Mouse (Mus musculus) liver, embryonic 12.5 days (tissue): ENCODE results near the gene Pgm3. TPM values are rescaled to one million over a fixed set of nuclear protein-coding genes. Genes with fewer than 3 reads are reported as not detected.
"Not testable (repeated sequence)": the region's sequence is repeated elsewhere in the genome, so short reads cannot be mapped to it uniquely, and the experiment has no call there.

Source experiments
- ATAC-seq: fragments of 200-750 bp; cut with Nextera tagmentation; 2 replicates; pipeline ENCODE4 v1.8.0; 2017; ENCODE audit warnings: moderate number of reproducible peaks, mild to moderate bottlenecking, moderate library complexity
- H3K27ac ChIP-seq: fragments of 300-500 bp; sonication (generic); 2 replicates; pipeline ENCODE4 v1.5.1; 2016; ENCODE audit warnings: mild to moderate bottlenecking
- H3K27me3 ChIP-seq: fragments of 300-500 bp; sonication (generic); replicated peaks from 2 replicates; pipeline ENCODE4 v1.6.1; 2016; ENCODE audit warnings: mild to moderate bottlenecking, moderate library complexity
- H3K36me3 ChIP-seq: fragments of 300-500 bp; sonication (generic); 2 replicates; pipeline ENCODE4 v1.6.1; 2016; ENCODE audit warnings: mild to moderate bottlenecking, moderate library complexity
- H3K4me1 ChIP-seq: fragments of 300-500 bp; sonication (generic); 2 replicates; pipeline ENCODE4 v1.6.1; 2016
- H3K4me2 ChIP-seq: fragments of 300-500 bp; sonication (generic); 2 replicates; pipeline ENCODE4 v1.6.1; 2016; ENCODE audit warnings: mild to moderate bottlenecking, moderate library complexity
- H3K4me3 ChIP-seq: fragments of 300-500 bp; sonication (generic); 2 replicates; pipeline ENCODE4 v1.5.1; 2016; ENCODE audit warnings: mild to moderate bottlenecking, moderate library complexity
- H3K9ac ChIP-seq: fragments of 300-500 bp; sonication (generic); 2 replicates; pipeline ENCODE4 v1.6.1; 2016; ENCODE audit warnings: mild to moderate bottlenecking, moderate library complexity
- H3K9me3 ChIP-seq: fragments of 300-500 bp; sonication (generic); replicated peaks from 2 replicates; pipeline ENCODE4 v1.6.1; 2016; ENCODE audit warnings: mild to moderate bottlenecking, moderate library complexity
- WGBS: fragments of 180-500 bp; shearing (Covaris S2); methylation state at CpG from one replicate; pipeline ENCODE4 v1.1.7; 2016; ENCODE audit not compliant: insufficient replicate concordance; 5-methylcytosine and 5-hydroxymethylcytosine counted together
- polyA plus RNA-seq: library from polyadenylated mRNA; unstranded; fragments of >200 nt; fragmentation: Nextera tagmentation; extraction: Ambion mirVana; gene quantifications from 2 replicates; pipeline ENCODE4 v1.2.1, GENCODE M21; 2016

The Pgm3 gene
- polyA plus RNA-seq, result 17.4 and 17.7 TPM in 2 replicates

DNA sequence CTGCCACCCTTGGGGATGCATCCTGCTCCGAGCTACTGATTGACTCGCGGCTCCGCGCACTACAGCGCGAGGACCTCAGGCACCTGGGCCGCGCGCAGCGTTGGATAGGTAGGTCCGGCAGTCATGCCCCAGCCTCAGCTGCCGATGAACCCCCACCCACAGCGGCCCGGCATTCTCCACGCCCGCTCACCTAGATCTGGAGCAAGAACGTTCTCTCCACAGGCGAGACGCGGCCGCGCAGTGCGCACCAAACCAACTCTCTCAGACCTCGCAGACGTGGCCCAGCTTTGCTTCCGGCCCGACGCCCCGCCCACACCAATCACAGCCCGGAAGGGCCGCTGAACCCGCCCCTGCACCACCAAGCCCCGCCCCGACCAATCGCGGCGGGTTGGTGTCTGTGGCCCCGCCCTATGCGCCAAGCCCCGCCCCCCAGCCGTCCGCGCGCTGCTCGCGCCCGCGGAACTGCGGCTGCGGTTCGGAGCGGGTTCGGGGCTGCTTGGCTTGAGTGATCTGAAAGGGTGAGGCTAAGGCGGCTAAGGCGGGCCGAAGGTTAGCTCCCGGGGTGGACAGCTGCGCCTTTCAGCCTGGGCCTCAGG lies at the start of gene Pgm3, which contains the start of gene Rwdd2a:
Pgm3 (minus strand) TSS at position 303 of the 596 bp plus-strand sequence.
Rwdd2a (plus strand) TSS at position 452 of the 596 bp plus-strand sequence.
- Histone ChIP-seq H3K27ac (peak within 1 kb of the TSS; percentile 77), H3K36me3 (peaks cover 24% of the 10 kb centered on the region), H3K4me1 (peaks cover 23% of the 10 kb centered on the region), H3K4me2 (peak within 1 kb of the TSS; percentile 99), H3K4me3 (peak within 1 kb of the TSS; percentile 77), H3K9me3 (no peaks in the 10 kb centered on the region), H3K9ac (peak within 1 kb of the TSS; percentile 72), H3K27me3 (no peaks in the 10 kb centered on the region)
- ATAC-seq, result peak; percentile 97
- under 1% methylated on average over 55 of the region's 59 CpGs for WGBS

DNA sequence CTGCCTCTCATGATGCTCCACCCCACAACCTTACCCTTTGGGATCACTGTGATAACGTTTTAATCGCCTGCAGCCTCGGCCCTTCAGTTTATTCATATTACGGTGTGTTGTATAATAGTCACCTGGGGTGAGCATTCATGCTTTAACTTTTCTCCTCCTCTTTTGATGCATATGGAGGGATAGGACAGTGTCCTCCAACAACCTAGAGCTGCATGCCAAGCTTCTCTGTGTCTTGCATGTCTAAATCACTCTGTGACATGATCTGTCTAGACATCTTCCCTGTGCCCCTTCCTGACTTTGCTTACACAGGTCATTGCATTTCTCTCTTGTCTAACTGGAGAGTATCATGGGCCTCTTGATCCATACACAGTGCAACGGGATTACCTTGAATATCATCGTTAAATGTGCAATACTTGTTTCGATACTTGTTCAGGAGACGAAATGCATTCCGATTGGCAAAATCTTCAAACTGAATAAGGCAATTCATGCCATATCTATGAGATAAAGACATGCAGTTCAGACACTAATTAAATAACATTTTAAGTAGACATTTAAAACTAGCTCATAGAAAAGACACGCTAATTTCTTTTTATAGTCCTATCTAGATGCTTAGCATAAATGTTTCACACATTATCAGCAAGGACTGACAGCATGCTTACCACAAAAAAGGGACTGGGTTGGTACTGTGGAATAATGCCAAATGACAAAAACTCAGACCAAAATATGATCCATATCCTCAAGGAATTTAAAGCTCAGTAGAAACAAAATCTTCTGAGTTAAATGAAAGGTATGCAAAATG lies 47.9 kb upstream of the Pgm3 start:
- WGBS, result 76% methylated on average over 10 of the region's 10 CpGs
- no peaks in the 10 kb centered on the region for H3K27me3 ChIP-seq
- ATAC-seq, result no peak
- no peaks in the 10 kb centered on the region for H3K36me3 ChIP-seq
- no peaks in the 10 kb centered on the region for H3K9me3 ChIP-seq
- H3K4me2 ChIP-seq, result no peak overlapping the region
- no peak overlapping the region for H3K4me3 ChIP-seq
- H3K27ac ChIP-seq, result no peak overlapping the region
- no peaks in the 10 kb centered on the region for H3K4me1 ChIP-seq
- no peak overlapping the region for H3K9ac ChIP-seq

- Histone ChIP-seq H3K27ac (no peak overlapping the region), H3K4me2 (no peak overlapping the region), H3K27me3 (no peaks in the 10 kb centered on the region), H3K36me3 (no peaks in the 10 kb centered on the region), H3K4me3 (no peak overlapping the region), H3K4me1 (no peaks in the 10 kb centered on the region), H3K9me3 (no peaks in the 10 kb centered on the region), H3K9ac (no peak overlapping the region)
- WGBS, result 62% methylated on average over 7 of the region's 7 CpGs
- ATAC-seq, result no peak
Measured at GRCm38 (mm10) chr9:86617837-86618492, 46.3 kb upstream of the Pgm3 start.

DNA sequence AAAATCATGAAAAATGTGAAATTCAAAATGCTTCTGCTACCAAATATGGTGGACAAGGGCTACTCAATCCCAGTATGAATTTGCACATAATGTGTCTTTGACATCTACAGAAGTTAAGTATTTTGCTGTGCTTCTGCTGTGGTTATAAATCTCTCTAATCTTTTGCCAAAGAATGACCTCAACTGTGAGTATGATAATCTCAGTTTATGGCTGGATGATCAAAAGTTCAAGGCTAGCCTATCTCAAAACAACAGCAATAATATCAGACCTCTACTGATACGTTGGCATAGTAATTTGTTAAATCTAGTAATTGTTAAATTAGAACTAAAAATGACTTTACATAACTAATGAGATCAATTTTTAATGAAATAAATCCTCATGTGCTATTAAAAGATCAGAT lies 44.1 kb upstream of the Pgm3 start:
- H3K9ac ChIP-seq, result no peak overlapping the region
- no peaks in the 10 kb centered on the region for H3K27me3 ChIP-seq
- H3K4me2 ChIP-seq, result no peak overlapping the region
- H3K27ac ChIP-seq, result no peak overlapping the region
- H3K4me3 ChIP-seq, result no peak overlapping the region
- WGBS, result 49% methylated on average over 1 of the region's 1 CpGs
- ATAC-seq, result no peak
- H3K4me1 ChIP-seq, result no peaks in the 10 kb centered on the region
- H3K9me3 ChIP-seq, result no peaks in the 10 kb centered on the region
- no peaks in the 10 kb centered on the region for H3K36me3 ChIP-seq

GRCm38 (mm10) chr9:86612091-86612490 lies 40.4 kb upstream of the Pgm3 start:
- no peaks in the 10 kb centered on the region for H3K9me3 ChIP-seq
- no peak overlapping the region for H3K9ac ChIP-seq
- H3K27me3 ChIP-seq, result no peaks in the 10 kb centered on the region
- H3K36me3 ChIP-seq, result no peaks in the 10 kb centered on the region
- no peak overlapping the region for H3K4me2 ChIP-seq
- no peak overlapping the region for H3K27ac ChIP-seq
- H3K4me1 ChIP-seq, result no peaks in the 10 kb centered on the region
- 72% methylated on average over 4 of the region's 4 CpGs for WGBS
- ATAC-seq, result no peak
- H3K4me3 ChIP-seq, result no peak overlapping the region

- 76% methylated on average over 6 of the region's 6 CpGs for WGBS
Measured at GRCm38 (mm10) chr9:86605776-86606175, 34.1 kb upstream of the Pgm3 start.

GRCm38 (mm10) chr9:86599723-86600303 lies 28.2 kb upstream of the Pgm3 start:
- no peaks in the 10 kb centered on the region for H3K4me1 ChIP-seq
- no peaks in the 10 kb centered on the region for H3K9me3 ChIP-seq
- no peak overlapping the region for H3K4me2 ChIP-seq
- no peaks in the 10 kb centered on the region for H3K27me3 ChIP-seq
- H3K4me3 ChIP-seq, result no peak overlapping the region
- 47% methylated on average over 8 of the region's 8 CpGs for WGBS
- no peak for ATAC-seq
- no peaks in the 10 kb centered on the region for H3K36me3 ChIP-seq
- no peak overlapping the region for H3K27ac ChIP-seq
- no peak overlapping the region for H3K9ac ChIP-seq

More at GRCm38 (mm10) chr9:86605776-86606175, 34.1 kb upstream of the Pgm3 start:
- Histone ChIP-seq H3K27ac (no peak overlapping the region), H3K9me3 (no peaks in the 10 kb centered on the region), H3K4me3 (no peak overlapping the region), H3K36me3 (no peaks in the 10 kb centered on the region), H3K4me1 (no peaks in the 10 kb centered on the region), H3K4me2 (no peak overlapping the region), H3K9ac (no peak overlapping the region), H3K27me3 (no peaks in the 10 kb centered on the region)
- no peak for ATAC-seq

GRCm38 (mm10) chr9:86596983-86597382 lies 25.3 kb upstream of the Pgm3 start:
- not testable (repeated sequence) for H3K4me1 ChIP-seq, H3K9me3 ChIP-seq, H3K4me2 ChIP-seq, ATAC-seq, H3K36me3 ChIP-seq, H3K9ac ChIP-seq, H3K4me3 ChIP-seq, H3K27ac ChIP-seq, H3K27me3 ChIP-seq

DNA sequence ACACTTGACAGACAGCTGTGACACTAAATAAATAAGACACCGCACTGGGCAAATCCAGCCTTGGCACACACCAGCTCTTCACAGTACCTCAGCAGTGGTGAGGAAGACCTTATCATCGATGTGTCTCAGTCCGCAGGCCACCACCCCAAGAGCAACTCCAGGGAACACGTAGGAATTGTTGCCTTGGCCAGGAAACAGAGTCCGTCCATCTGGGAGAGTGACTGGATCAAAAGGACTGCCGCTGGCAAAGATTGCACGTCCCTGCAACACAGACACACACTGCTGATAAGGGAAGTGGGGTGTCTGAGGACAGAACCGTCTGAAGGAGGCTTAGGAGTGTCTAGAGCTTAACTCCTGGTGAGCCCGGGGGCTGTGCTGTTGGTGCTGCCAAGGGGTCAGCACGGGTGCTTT lies 22.7 kb upstream of the Pgm3 start:
- not testable (repeated sequence) for H3K27ac ChIP-seq, H3K4me2 ChIP-seq, H3K36me3 ChIP-seq, ATAC-seq, H3K9me3 ChIP-seq, H3K4me3 ChIP-seq, H3K27me3 ChIP-seq, H3K4me1 ChIP-seq, H3K9ac ChIP-seq
- 41% methylated on average over 10 of the region's 10 CpGs for WGBS

DNA sequence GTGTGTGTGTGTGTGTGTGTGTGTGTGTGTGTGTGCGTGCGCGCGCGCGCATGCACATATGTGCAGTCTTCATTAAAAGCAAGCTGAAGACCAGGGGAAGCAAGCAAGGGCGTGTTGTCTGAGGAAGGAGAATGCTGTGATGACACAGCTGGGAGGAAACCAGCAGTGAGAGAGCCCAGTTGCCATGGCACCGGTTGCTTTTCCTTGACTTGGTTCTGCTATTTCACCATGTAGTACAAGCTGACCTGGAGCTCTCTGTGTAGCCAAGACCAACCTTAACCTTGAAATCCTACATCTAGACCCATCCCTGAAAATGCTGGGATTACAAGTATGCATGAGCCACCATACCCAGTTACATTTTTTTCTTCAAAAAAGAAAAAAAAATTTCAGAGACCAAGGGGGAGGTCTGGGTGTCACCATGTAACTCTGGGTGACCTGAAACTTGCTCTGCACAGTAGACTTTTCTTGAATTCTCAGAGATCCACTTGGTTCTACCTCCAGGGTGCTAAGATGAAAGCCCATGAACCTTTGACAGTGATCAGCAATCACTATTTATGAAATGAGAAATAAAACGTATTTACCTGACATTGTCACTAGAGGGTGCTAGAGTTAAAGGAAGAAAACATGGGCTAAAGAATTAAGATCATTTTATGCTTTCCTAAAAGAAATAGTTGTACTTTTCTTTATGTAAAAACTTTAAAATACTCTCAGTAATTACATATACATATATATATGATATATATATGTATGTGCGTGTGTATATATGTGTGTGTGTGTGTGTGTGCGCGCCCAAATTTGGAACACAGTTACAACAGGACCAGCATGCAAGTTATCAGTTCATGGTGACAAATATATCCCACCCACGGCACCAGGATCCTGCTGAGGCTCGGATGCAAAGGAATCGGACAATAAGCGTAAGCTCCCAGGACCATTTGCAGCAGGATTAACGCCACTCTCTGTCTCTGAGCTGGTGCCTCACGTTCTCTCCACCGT lies 21.3 kb upstream of the Pgm3 start:
- H3K4me2 ChIP-seq, result no peak overlapping the region
- WGBS, result 70% methylated on average over 19 of the region's 19 CpGs

More for the DNA sequence above, 21.3 kb upstream of the Pgm3 start:
- ATAC-seq, result no peak
- no peaks in the 10 kb centered on the region for H3K27me3 ChIP-seq
- H3K27ac ChIP-seq, result no peak overlapping the region
- H3K4me3 ChIP-seq, result no peak overlapping the region
- H3K36me3 ChIP-seq, result no peaks in the 10 kb centered on the region
- no peaks in the 10 kb centered on the region for H3K4me1 ChIP-seq
- H3K9ac ChIP-seq, result no peak overlapping the region
- H3K9me3 ChIP-seq, result no peaks in the 10 kb centered on the region
